Mouse (Mus musculus): Measurements from ENCODE around the gene Mtfr1l. TPM values are rescaled to one million over a fixed set of nuclear protein-coding genes. Genes with fewer than 3 reads are reported as not detected.

The Mtfr1l gene
- 126 and 131 TPM in 2 replicates for polyA plus RNA-seq (2012; rRNA removed)

GRCm38 (mm10) chr4:134534932-134535786, at the start of gene Mtfr1l:
TSS of gene Mtfr1l (minus strand) at chr4:134535387.

GRCm38 (mm10) chr4:134551494-134552316, 16.5 kb upstream of the Mtfr1l start, which contains the start of gene Selenon:
TSS of gene Selenon (minus strand) at chr4:134552166.

GRCm38 (mm10) chr4:134510845-134511411, 24.3 kb downstream of the Mtfr1l start, which contains the start of gene Aunip:
TSS of gene Aunip (plus strand) at chr4:134510999.

GRCm38 (mm10) chr4:134496595-134497210, 38.5 kb downstream of the Mtfr1l start, which contains the start of gene Paqr7:
TSS of gene Paqr7 (plus strand) at chr4:134496697.

Other genes starting within 250 kb of the Mtfr1l start
- 15.2 and 16.8 TPM in 2 replicates for gene Pdik1l, start 247.5 kb downstream of the Mtfr1l start, polyA plus RNA-seq (2012; rRNA removed)
- gene Trim63, start 220.3 kb downstream of the Mtfr1l start, polyA plus RNA-seq (2012; rRNA removed) = 0.17 and 1.2 TPM in 2 replicates
- 0.02 and 0.10 TPM in 2 replicates for gene Slc30a2, start 192.2 kb downstream of the Mtfr1l start, polyA plus RNA-seq (2012; rRNA removed)
- 0.34 and 2.1 TPM in 2 replicates for gene Extl1, start 151.5 kb downstream of the Mtfr1l start, polyA plus RNA-seq (2012; rRNA removed)
- gene Pafah2, start 139.1 kb downstream of the Mtfr1l start, polyA plus RNA-seq (2012; rRNA removed) = 13.7 and 15.8 TPM in 2 replicates
- 1,707 and 1,926 TPM in 2 replicates for gene Stmn1, start 67.1 kb downstream of the Mtfr1l start, polyA plus RNA-seq (2012; rRNA removed)
- 11.7 and 14.6 TPM in 2 replicates for gene Paqr7, start 38.7 kb downstream of the Mtfr1l start, polyA plus RNA-seq (2012; rRNA removed)
- gene Aunip, start 24.4 kb downstream of the Mtfr1l start, polyA plus RNA-seq (2012; rRNA removed) = 4.0 and 5.0 TPM in 2 replicates
- 39.2 and 45.7 TPM in 2 replicates for gene Selenon, start 16.8 kb upstream of the Mtfr1l start, polyA plus RNA-seq (2012; rRNA removed)
- gene Man1c1, start 168.9 kb upstream of the Mtfr1l start, polyA plus RNA-seq (2012; rRNA removed) = 6.3 and 8.3 TPM in 2 replicates
- gene Ldlrap1, start 232.6 kb upstream of the Mtfr1l start, polyA plus RNA-seq (2012; rRNA removed) = 2.4 and 4.4 TPM in 2 replicates

Data from central nervous system, embryonic 14 days (tissue).